Mouse (Mus musculus): ENCODE results near the gene Btbd35f10.
"Not testable (repeated sequence)": the region's sequence is repeated elsewhere in the genome, so short reads cannot be mapped to it uniquely, and the experiment has no call there.

Btbd35f10 gene

DNA sequence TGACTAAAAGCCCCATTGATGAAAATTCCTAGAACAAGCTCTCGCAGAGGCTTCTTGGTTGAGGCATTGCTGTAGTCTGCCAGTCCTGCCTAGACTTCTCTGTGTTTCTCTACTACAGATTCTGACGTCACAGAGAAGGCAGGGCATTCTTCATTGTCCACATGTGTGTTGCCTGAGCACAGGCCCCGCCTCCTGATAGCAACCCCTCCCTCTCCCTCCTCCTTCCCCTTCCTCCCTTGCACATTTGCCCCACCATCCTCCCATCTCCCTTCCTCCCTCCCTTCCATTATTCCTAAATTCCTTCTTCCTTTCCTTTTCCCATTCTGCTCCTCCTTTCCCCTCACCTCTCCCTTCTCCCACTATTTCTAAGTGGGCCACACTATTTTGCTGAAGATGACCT, at the start of gene Btbd35f10:
TSS of gene Btbd35f10 (minus strand) at position 101 of the 400 bp plus-strand sequence.
- DNase-seq (ENCODE audit: low spot score), result not testable (repeated sequence)
